Mouse (Mus musculus) retina, postnatal 1 day (tissue): ENCODE measurements around the gene Hmgb3.
A peak's percentile ranks its signal among the peaks of the same experiment; 100 is the strongest.
"Not testable (repeated sequence)": the region's sequence is repeated elsewhere in the genome, so short reads cannot be mapped to it uniquely, and the experiment has no call there.

Source experiments
- DNase-seq: peaks from one replicate; pipeline ENCODE4 v3.0.0-alpha.2; 2012

Gene Hmgb3

DNA sequence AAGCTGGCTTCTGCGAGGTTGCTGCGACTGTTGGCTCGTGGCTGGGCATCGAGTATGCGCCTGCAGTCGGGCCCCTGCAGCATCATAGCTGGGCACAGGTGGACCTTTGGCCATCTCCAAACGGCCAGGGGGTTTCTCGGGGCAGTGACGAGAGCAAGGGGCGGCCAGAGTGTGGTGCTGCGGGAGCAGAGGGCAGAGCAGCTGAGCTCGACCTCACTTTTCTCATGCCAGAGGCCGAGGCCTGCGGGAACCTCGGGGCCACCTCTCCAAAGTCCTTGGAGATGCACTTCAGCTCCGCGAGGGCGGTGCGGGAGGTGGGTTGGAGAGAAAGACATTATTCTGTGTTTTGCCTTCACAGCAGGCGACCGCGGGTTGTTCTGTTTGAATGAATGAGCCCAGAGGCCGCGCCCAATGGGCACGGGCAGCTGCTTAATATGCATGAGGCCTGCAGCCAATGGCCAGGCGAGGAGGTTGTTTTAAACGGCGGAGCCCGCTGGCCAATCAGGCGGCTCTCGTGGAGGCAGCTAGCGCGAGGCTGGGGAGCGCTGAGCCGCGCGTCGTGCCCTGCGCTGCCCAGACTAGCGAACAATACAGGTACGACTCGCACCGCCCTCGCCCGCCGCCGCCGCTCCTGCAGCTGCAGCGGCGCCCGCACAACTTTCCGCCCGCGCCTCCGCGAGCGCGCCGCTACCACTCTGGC is at the start of gene Hmgb3:
TSS of gene Hmgb3 (plus strand) at position 504 of the 700 bp plus-strand sequence.
- DNase-seq: peak; percentile 94

DNA sequence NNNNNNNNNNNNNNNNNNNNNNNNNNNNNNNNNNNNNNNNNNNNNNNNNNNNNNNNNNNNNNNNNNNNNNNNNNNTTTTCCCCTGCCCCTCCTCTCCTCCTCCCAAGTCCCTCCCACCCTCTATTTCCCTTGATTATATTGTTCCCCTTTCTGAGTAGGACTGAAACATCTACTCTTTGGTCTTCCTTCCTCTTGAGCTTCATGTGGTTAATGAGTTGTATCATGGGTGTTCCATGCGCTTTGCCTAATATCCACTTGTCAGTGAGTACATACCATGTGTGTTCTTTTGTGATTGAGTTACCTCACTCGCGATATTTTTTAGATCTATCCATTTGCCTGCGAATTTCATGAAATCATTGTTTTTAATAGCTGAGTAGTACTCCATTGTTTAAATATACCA is 49.1 kb upstream of the Hmgb3 start:
- DNase-seq: not testable (repeated sequence)

DNA sequence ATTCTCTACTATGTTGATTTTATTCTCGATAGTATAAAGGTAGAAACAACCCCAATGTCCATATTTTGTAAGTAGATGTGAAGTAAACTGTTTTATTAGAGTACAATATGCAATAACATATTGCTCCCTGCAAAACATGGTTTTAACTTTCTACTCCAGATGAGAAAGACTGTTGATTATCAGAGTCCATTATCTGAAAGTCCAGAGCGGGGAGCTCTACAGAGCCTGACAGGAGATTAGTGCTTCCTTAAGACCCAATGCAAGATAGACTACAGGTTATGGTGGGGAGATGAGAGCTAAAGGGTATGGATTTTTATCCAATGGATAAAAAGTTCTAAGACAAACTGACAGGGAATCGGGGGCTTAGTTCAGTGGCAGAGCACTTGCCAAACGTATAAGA is 36.5 kb upstream of the Hmgb3 start:
- DNase-seq: no peak

- no peak for DNase-seq
Observed at GRCm38 (mm10) chrX:71522889-71523288, 32.8 kb upstream of the Hmgb3 start.

DNA sequence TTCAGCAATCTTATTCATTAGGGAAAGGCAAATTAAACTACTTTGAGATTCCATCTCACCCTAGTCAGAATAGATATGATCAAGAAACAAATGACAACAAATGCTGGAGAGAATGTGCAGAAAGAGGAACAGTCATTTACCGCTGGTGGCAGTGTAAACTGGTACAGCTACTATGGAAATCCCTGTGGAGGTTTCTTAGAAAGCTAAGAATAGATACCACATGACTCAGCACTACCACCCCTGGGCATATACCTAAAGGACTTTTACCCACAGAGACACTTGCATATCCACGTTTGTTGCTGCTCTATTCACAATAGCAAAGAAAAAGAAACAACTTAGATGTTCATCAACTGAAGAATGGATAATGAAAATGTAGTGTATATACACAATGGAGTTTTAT is 31.4 kb upstream of the Hmgb3 start:
- DNase-seq: no peak

DNA sequence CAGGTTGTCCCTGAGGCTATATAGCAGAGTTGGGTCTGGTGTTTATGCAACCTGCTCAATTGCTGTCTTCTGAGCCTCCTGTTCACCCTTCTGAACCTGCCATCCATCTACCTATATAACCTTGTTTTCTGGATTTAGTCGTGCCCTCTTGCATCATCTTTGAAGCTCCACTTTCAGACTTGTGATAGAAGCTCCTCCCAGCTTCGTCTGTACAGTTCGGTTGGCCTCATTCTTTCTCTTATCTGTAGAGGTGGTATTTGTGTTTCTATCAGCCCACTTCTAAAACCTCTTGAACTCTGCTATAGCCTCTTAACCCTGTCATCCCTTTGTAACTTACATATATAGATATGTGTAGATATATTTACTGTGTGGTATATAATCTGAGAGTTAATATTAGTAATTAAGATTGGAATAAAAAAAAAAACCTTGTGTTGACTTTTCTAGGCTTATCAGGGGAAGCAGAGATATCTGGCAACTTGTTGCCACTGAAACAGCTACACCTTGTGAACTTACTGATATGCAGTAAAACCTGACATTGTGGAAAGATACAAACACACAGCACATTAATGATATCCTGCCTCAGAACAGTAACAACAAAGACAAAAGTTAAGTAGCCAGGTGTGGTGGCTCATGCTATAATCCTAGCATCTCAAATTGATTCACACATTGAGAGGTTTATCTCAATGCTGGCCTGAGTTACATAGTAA is 30.0 kb upstream of the Hmgb3 start:
- DNase-seq: no peak

DNA sequence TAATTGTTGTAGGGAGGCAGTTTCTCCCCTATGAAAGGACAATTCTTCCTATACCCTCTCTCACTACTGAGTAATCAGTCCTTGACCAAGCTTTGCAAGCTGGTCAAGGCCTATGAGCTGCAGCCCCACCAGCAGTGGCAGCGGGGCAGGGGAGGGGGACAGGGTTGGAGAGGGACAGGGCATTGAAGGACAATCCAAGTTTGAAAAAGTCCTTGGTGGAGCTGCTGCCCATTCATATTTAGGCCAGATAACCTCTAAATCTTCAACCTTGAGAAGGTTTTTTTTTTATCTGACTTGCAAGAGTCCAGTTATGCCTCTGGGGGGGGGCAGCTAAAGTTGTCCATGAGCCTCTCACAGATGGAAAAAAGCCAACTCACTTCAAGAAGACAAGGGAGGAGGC is 28.3 kb upstream of the Hmgb3 start:
- no peak for DNase-seq

DNA sequence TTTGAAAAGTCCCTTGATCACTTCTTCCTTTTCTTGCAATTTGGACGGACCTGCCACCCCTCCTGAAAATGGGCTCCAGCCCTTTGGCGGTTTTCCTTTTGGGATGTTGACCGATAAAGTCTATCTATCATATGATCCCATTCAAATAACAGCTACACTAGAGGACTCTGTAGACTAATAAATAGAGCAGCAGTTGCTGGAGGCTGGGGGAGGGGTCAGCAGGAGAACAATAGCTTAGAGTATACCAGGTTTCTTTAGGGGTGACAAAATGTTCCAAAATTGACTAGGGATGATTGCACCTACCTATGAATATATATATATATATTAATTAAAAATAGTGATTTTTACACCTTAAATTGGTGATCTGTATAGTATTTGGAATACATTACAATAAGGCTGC is 27.6 kb upstream of the Hmgb3 start:
- peak; percentile 16 for DNase-seq

GRCm38 (mm10) chrX:71528646-71529045 is 27.1 kb upstream of the Hmgb3 start:
- DNase-seq: peak; percentile 82

- no peak for DNase-seq
Observed at GRCm38 (mm10) chrX:71532635-71533034, 23.1 kb upstream of the Hmgb3 start.

GRCm38 (mm10) chrX:71534102-71534501 is 21.6 kb upstream of the Hmgb3 start:
- no peak for DNase-seq

DNA sequence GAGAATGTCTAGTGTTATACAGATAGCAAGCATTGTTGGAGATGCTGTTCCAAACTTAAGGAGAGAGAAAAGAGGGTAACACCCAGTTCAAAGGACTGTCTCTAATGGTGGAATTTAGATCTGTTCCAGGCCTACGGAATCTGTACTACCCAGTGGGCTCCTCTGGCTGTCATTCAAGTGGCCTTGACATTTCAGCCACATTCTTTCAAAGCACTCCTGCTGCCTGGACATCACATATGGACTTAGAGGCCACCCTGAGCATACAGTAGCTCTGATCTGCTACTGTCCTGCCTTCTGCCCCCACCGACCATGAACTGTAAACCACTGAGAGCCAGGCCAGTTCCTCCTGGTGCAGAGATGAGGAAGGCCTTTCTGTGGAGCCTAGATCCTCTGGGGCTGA is 17.9 kb upstream of the Hmgb3 start:
- DNase-seq: no peak

DNA sequence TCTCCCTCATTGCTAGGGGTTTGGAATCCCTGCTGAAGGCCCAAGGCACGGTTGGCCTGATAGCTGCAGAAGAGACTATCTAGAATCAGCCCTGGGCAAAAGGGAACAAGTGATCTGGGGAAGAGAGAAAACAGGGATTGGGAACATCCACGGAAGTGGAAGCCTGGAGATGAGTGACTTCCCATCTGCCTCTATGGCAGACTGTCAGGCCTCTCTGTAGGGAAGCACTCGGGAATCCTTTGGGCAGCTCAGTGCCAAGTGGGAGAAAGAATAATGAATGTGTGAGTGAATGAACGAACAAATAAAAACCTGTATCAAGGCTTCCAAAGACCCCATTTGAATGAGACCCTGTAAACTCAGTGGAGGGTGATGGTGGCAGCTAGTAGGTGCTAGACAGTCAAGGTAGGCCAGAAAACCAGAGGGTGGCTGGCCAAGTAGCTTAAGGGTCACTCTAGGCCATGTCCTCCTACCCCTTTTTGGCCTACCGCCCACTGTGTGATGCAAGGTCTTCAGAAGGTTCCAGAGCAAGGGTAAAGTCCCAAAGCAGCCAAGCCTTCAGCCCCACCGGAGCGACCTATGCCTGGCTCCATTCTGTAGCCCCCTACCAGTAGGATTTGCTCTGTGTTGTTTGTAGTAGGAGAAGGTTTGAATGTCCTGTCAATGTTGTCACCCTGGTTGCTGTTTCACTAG is 14.8 kb upstream of the Hmgb3 start:
- DNase-seq: no peak

DNA sequence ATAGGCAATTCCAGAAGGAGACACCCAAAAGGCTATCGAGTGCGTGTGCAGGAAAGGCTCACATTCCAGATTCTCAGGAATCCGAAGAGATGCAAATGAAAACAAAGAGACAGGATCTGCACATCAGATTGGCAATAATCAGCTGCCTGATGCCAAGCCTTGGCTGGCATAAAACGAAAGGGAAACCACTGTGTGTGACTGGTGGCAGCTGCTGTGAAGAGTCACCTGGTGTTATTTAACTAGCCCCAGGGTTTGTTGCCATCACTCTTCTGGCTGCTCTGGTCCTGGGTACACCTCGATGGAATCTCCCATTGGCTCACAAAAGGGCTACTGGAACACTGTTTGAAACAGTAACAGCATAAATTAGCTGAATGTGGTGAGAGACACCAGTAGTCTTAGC is 11.0 kb upstream of the Hmgb3 start:
- DNase-seq: no peak

- DNase-seq: no peak
Observed at GRCm38 (mm10) chrX:71545163-71545562, 10.6 kb upstream of the Hmgb3 start.

DNA sequence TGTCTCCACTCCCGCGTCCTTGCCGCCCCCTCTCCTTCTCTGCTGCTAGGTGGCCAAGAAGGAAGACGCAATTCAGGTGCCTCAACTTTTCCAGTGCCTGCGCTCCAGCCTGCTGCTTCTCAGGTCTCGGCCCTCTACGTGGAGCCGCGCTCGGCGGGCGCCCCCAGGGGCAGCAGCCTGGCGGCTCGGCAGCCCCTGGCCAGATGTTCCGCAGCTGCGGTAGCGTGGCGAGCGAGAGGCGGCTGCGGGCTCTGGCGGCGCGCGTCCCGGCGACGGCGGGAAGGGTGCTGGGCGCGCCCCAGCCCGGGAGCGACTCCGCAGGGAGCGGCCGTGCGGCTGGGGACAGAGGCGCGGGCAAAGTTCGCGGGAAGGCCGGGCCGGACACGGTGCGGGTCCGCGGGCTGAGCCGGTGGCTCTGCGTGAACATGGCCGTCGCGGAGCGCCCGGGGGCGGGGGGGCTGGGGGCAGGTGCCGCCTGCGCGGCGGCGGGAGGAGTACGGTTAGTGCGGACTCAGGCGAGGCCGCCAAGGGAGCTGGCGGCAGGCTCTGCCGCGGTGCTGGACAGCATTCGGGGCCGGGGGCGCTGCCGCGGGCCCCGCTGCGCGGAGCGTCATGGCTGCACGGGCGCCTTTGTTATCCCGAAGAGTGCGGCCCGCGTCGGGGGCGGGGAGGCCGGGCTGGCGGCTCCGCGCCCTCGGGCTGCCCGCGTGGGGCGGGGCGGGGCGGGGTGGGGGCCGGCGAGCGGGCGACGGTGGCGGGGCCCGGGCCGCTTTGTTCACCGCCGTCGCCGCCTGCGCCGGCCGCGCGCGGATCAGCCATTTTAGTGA is 610 bp downstream of the Hmgb3 start:
- peak; percentile 55 for DNase-seq

- no peak for DNase-seq
Observed at GRCm38 (mm10) chrX:71556965-71557491, 1.3 kb downstream of the Hmgb3 start.

DNA sequence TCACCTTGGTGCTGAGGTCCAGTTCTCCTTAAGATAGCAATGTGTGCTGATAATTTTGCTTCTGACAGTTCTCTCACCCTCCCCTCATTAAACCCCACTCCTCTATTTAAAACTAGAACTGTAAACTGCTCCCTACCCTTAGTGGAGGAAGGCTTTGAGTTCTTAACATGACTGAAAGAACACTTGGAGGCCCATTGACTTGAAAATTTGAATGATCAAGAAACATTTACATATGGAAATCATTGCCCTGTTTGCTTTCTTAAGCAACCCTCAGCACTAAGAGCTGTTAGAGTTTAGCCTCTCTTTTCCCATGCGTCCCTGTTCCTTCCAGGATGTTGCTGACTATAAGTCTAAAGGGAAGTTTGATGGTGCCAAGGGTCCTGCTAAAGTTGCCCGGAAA is 3.6 kb downstream of the Hmgb3 start:
- DNase-seq: no peak

DNA sequence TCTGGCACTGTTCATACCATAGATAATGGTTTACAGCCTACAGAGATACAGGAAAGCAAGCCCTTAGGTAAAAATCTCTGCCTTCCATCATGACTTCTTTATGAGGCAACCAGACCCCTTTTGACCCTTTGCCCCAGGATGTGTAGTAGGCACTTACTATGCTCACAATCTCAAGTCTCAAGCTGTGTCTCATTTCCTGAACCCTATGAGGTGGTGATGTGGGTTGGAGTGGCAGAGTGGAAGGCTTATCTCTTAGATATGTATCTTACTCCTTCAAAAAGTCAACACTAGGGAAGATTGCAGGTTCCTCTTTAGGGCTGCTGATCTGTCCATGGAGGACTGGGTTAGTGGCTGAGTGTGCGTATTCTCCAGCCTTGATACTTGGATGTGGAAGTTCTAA is 5.1 kb downstream of the Hmgb3 start:
- DNase-seq: no peak

DNA sequence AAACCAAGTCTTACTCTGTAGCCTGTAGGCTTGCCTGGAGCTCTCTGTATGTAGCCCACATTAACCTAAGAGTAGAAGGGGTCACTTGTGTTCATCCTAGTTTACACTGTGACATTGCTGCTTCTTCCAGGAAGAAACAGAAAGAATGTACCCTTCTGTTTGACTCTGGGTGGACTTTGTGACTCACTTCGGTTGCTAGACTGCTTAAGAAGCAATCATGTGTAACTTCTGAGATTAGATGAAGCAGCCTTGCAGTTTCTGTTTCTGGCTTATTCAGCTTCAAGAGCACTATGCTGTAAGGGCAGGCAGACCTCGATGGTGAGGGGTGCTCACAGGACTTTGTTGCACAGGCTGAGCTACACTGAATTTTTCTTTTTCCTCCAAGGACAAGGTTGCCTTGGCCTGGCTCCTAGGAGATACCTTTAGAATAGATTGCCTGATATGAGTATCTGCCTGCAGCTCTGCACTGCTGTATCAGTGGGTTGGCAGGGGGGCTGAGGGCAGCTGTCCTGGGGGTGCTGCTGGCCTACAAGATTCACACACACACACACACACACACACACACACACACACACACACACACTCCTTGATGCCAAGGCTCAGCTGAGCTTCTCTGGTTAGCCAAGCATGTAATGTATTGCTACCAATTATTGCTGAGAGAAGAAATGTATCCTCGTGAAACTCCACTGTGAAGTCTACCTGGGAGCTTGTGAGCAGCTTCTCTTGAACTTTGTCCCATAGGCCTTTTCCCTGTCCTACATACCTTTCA is 17.6 kb downstream of the Hmgb3 start:
- DNase-seq: no peak

DNA sequence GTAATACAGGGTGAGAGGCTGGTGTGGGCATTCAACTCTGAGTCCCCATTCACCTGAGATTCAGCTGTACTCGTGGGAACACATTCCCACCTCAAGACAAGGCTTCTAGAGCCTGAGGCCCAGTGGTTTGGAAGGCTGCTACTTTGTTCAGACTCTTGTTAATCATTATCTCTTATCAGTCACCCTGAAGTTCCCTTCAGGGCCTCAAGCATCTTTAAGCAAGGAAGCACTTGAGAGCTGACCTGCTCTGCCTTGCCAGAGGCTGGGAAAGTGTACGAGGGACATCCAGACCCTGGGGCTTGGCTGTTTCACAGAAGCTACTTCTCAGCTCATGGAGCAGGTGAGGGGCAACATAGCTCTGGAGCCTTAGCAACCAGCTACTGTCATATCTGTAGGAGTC is 19.8 kb downstream of the Hmgb3 start:
- DNase-seq: no peak

DNA sequence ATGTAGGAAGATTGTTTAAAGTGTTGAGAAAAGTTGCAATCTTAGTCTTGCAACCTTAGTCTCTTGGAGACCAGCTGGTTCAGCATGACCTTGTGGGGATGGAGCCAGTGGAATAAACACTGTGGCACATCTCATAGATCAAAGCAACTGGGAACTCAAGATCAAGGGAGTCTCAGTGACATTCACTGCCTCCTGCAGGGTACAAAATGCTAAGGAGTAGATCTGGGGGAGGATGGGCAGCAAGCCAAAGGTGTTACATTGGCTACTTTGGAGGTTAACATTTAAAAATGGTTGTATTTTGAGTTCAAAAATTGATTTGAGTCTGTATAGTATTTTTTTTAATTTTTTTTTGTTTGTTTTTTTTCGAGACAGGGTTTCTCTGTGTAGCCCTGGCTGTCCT is 33.5 kb downstream of the Hmgb3 start:
- DNase-seq: no peak
